Mouse (Mus musculus) testis, adult 2 months (tissue): Measurements from ENCODE around the gene Vcam1. TPM values are rescaled to one million over a fixed set of nuclear protein-coding genes. Genes with fewer than 3 reads are reported as not detected.

Experiments
- H3K27ac ChIP-seq: fragments of 200-500 bp; 2 replicates; pipeline ENCODE4 v1.5.1; 2012; ENCODE audit warnings: low read depth, low read length; ENCODE audit not compliant: control insufficient read depth, insufficient read depth
- H3K27me3 ChIP-seq: fragments of 200-500 bp; 2 replicates; pipeline ENCODE4 v1.6.1; 2012; ENCODE audit warnings: mild to moderate bottlenecking, low read length, moderate library complexity; ENCODE audit not compliant: control insufficient read depth, insufficient read depth
- H3K36me3 ChIP-seq: fragments of 200-500 bp; 2 replicates; pipeline ENCODE4 v1.6.1; 2012; ENCODE audit warnings: mild to moderate bottlenecking, low read length; ENCODE audit not compliant: control insufficient read depth, insufficient read depth
- H3K4me1 ChIP-seq: fragments of 200-500 bp; 2 replicates; pipeline ENCODE4 v1.6.1; 2012; ENCODE audit warnings: low read length; ENCODE audit not compliant: control insufficient read depth, insufficient read depth
- H3K4me3 ChIP-seq: fragments of 200-500 bp; 2 replicates; pipeline ENCODE4 v1.5.1; 2012; ENCODE audit warnings: low read depth, mild to moderate bottlenecking, low read length, moderate library complexity, mixed read lengths; ENCODE audit not compliant: control insufficient read depth
- CTCF ChIP-seq: fragments of 200-500 bp; IDR thresholded peaks from 2 replicates; pipeline ENCODE4 v1.5.1; 2012; ENCODE audit warnings: low read depth, mild to moderate bottlenecking, inconsistent platforms, low read length, moderate library complexity; ENCODE audit not compliant: control insufficient read depth, insufficient read depth, insufficient replicate concordance
- POLR2A ChIP-seq: fragments of 200-500 bp; IDR thresholded peaks from 2 replicates; pipeline ENCODE4 v1.6.1; 2012; ENCODE audit warnings: low read depth, mild to moderate bottlenecking, inconsistent platforms, low read length, moderate library complexity; ENCODE audit not compliant: control insufficient read depth
- polyA plus RNA-seq: library from polyadenylated mRNA; depleted of rRNA; stranded (reverse); fragments of >200 nt; gene quantifications from 2 replicates; pipeline ENCODE4 v1.2.3, GENCODE M21; 2012

The Vcam1 gene
- polyA plus RNA-seq, 1 experiment = 39.0 TPM

- no peak for TF ChIP-seq POLR2A
- TF ChIP-seq CTCF = no peak
- Histone ChIP-seq H3K36me3 (no peaks in the 10 kb centered on the region), H3K4me3 (no peak overlapping the region), H3K27me3 (no peaks in the 10 kb centered on the region), H3K4me1 (no peaks in the 10 kb centered on the region), H3K27ac (no peak overlapping the region)
Measured at GRCm38 (mm10) chr3:116138081-116138480, 8.6 kb upstream of the Vcam1 start.

DNA sequence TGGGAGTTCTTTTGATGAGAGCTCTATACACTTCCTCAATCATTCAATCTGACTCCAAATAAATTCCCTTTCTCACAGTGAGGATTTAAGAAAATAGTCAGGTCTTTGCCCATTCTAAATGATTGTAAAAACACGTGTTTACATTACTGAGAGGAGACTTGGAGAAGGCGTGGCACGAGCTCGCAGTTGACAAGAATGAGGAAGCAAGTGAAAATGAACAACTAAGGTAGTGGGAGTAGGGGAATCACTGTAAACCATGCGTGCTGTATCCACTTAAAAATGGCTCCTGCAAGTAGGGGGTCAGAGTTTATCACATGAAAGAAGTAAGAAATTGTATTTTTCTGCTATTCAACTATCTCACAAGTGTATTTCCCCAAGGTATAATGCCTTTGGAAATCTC is 3.9 kb upstream of the Vcam1 start:
- H3K36me3 ChIP-seq = no peaks in the 10 kb centered on the region
- H3K27ac ChIP-seq = no peak overlapping the region
- H3K4me1 ChIP-seq = no peaks in the 10 kb centered on the region
- no peak overlapping the region for H3K4me3 ChIP-seq
- TF ChIP-seq POLR2A (no peak), CTCF (no peak)
- H3K27me3 ChIP-seq = no peaks in the 10 kb centered on the region

GRCm38 (mm10) chr3:116130711-116131110 is 1.2 kb upstream of the Vcam1 start:
- Histone ChIP-seq H3K27me3 (no peaks in the 10 kb centered on the region), H3K27ac (no peak overlapping the region), H3K36me3 (no peaks in the 10 kb centered on the region), H3K4me1 (no peaks in the 10 kb centered on the region; the same call in 1 of the 2 replicates), H3K4me3 (no peak overlapping the region)
- TF ChIP-seq CTCF (no peak), POLR2A (no peak)

DNA sequence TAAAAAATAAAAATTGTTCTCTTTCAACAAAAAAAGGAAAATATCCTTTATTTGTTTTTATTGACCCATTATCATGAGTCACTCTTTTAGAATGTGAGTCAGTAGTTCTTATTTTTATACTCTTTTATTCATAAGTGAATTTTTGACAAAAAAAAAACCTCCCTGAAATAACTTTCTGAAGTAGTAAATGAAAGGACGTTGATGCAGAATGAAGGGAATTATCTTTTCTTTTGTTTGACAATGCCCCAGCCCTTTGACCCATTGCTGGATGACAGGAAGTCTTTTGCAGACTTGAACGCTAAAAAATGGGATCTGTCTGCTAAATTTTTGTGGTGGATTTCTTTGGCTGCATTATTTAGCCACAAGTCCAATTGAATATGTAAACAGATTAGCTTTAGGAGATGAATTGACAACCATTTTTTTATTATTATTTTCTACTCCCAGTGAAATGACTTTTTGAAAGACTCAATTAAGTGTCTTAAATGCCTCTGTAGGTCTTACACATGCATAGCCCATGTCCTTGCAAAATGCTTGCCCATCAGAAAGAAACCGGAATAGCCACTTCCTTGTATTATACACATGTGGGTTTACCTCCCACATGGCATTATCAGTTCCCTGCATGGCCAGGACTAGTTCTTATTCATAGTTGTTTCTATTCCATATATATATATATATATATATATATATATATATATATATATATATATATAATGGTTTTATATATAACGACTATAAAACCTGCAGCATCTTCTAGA is 530 bp upstream of the Vcam1 start:
- TF ChIP-seq CTCF (no peak), POLR2A (no peak)
- no peak overlapping the region for H3K4me3 ChIP-seq
- no peaks in the 10 kb centered on the region; the same call in 1 of the 2 replicates for H3K4me1 ChIP-seq

GRCm38 (mm10) chr3:116128311-116129204 is 930 bp downstream of the Vcam1 start:
- Histone ChIP-seq H3K27ac (peak overlapping the region; percentile 65; the same call in 1 of the 2 replicates), H3K4me1 (no peaks in the 10 kb centered on the region; the same call in 1 of the 2 replicates), H3K4me3 (peak overlapping the region; percentile 62), H3K27me3 (no peaks in the 10 kb centered on the region), H3K36me3 (no peaks in the 10 kb centered on the region)
- no peak for TF ChIP-seq POLR2A

More for the DNA sequence above, 530 bp upstream of the Vcam1 start:
- no peaks in the 10 kb centered on the region for H3K27me3 ChIP-seq
- H3K36me3 ChIP-seq = no peaks in the 10 kb centered on the region
- no peak overlapping the region for H3K27ac ChIP-seq

DNA sequence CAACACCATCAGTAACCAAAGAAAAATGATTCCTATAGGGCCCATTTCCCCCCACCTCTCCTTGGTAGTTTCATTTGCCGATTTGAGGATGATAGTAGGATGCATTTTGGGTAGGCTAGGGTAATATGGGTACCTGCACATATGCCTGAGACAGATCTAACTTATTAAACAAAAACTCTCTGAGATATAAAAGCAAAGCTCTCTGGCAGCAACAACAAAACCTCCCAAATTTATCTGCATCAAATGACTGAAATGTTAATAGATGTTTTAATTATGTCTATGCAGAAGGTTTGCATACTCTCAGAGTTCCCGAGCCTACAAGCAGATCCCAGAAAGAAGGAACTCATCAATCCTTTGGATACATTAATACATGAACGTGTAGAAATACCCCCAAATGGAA is 1.7 kb downstream of the Vcam1 start:
- H3K27me3 ChIP-seq = no peaks in the 10 kb centered on the region
- TF ChIP-seq POLR2A (no peak), CTCF (no peak)
- H3K27ac ChIP-seq = no peak overlapping the region
- no peak overlapping the region for H3K4me3 ChIP-seq
- no peaks in the 10 kb centered on the region for H3K36me3 ChIP-seq
- no peaks in the 10 kb centered on the region; the same call in 1 of the 2 replicates for H3K4me1 ChIP-seq

DNA sequence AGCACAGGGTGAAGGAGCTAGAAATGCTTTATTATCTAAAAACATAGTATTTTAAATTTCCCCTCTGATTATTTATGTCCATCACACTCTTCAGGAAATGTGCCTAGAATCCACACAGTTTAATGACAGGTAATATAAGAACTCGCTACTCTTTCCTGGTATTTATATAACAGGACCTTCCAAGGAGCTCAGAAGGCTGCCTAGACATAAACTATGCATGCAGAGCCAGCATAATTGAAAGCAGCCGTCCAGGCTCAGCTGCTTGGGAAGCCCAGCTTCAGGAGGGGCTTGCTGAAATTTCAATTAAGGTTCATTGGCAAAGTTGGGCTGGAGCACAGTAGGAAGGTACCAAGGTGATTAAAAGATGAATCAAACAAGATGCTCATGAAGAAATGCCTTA is 2.2 kb downstream of the Vcam1 start:
- H3K27ac ChIP-seq = peak overlapping the region; percentile 53; the same call in 1 of the 2 replicates
- H3K36me3 ChIP-seq = no peaks in the 10 kb centered on the region
- H3K4me3 ChIP-seq = no peak overlapping the region; the same call in 1 of the 2 replicates
- TF ChIP-seq CTCF (no peak), POLR2A (no peak)
- no peaks in the 10 kb centered on the region for H3K27me3 ChIP-seq
- H3K4me1 ChIP-seq = no peaks in the 10 kb centered on the region; the same call in 1 of the 2 replicates
